Mouse (Mus musculus): ENCODE data around the gene Gpd1. TPM values are rescaled to one million over a fixed set of nuclear protein-coding genes. Genes with fewer than 3 reads are reported as not detected.

The Gpd1 gene
- polyA plus RNA-seq (2015; fragmentation: Nextera tagmentation; extraction: Ambion mirVana), result 1.4 and 1.7 TPM in 2 replicates

GRCm38 (mm10) chr15:99717386-99718334, at the start of gene Gpd1:
Gene Gpd1, plus strand, starts transcription at chr15:99717515.
- H3K4me3 ChIP-seq (ENCODE audit: low read depth, low read length), result no peak within 1 kb of the TSS
- H3K9ac ChIP-seq (ENCODE audit: low read depth, low read length), result no peak within 1 kb of the TSS
- H3K4me2 ChIP-seq (ENCODE audit: low read length), result no peak within 1 kb of the TSS
- 0 out of 2 replicates have a peak within 1 kb of the TSS, but pooled peaks have one; percentile 28 for H3K27ac ChIP-seq (ENCODE audit: low read length)
- no peaks in the 10 kb centered on the region for H3K9me3 ChIP-seq (replicated peaks; ENCODE audit: control insufficient read depth, low read length, poor library complexity, severe bottlenecking)
- 0 out of 2 replicates have a peak, but pooled peaks have one; percentile 3 for ATAC-seq
- no peaks in the 10 kb centered on the region for H3K27me3 ChIP-seq (ENCODE audit: control insufficient read depth, insufficient read depth, low read depth, low read length)
- H3K4me1 ChIP-seq (ENCODE audit: control insufficient read depth, insufficient read depth, low read length), result peaks cover 6% of the 10 kb centered on the region; the same call in 1 of the 2 replicates
- H3K36me3 ChIP-seq (ENCODE audit: control insufficient read depth, insufficient read depth, low read length), result peaks cover 16% of the 10 kb centered on the region
- WGBS, result 63% methylated on average over 25 of the region's 26 CpGs

- H3K4me2 ChIP-seq (ENCODE audit: low read length), result no peak overlapping the region
- H3K4me3 ChIP-seq (ENCODE audit: low read depth, low read length), result no peak overlapping the region
- no peaks in the 10 kb centered on the region for H3K27me3 ChIP-seq (ENCODE audit: control insufficient read depth, insufficient read depth, low read depth, low read length)
- H3K4me1 ChIP-seq (ENCODE audit: control insufficient read depth, insufficient read depth, low read length), result peaks cover 48% of the 10 kb centered on the region
- no peaks in the 10 kb centered on the region for H3K9me3 ChIP-seq (replicated peaks; ENCODE audit: control insufficient read depth, low read length, poor library complexity, severe bottlenecking)
- 95% methylated on average over 2 of the region's 2 CpGs for WGBS
- ATAC-seq, result no peak
- no peak overlapping the region for H3K9ac ChIP-seq (ENCODE audit: low read depth, low read length)
- H3K27ac ChIP-seq (ENCODE audit: low read length), result no peak overlapping the region
- no peaks in the 10 kb centered on the region for H3K36me3 ChIP-seq (ENCODE audit: control insufficient read depth, insufficient read depth, low read length)
Measured at GRCm38 (mm10) chr15:99667544-99667943, 49.8 kb upstream of the Gpd1 start.

GRCm38 (mm10) chr15:99668881-99669280, 48.4 kb upstream of the Gpd1 start:
- Histone ChIP-seq H3K4me1 (ENCODE audit: control insufficient read depth, insufficient read depth, low read length) (peaks cover 54% of the 10 kb centered on the region), H3K4me2 (ENCODE audit: low read length) (peak overlapping the region; percentile 39), H3K36me3 (ENCODE audit: control insufficient read depth, insufficient read depth, low read length) (no peaks in the 10 kb centered on the region), H3K4me3 (ENCODE audit: low read depth, low read length) (no peak overlapping the region), H3K27me3 (ENCODE audit: control insufficient read depth, insufficient read depth, low read depth, low read length) (no peaks in the 10 kb centered on the region), H3K27ac (ENCODE audit: low read length) (0 out of 2 replicates have a peak overlapping the region, but pooled peaks have one; percentile 20), H3K9me3 (replicated peaks; ENCODE audit: control insufficient read depth, low read length, poor library complexity, severe bottlenecking) (no peaks in the 10 kb centered on the region), H3K9ac (ENCODE audit: low read depth, low read length) (no peak overlapping the region)
- ATAC-seq, result no peak
- WGBS, result 2% methylated on average over 12 of the region's 12 CpGs

- H3K27ac ChIP-seq (ENCODE audit: low read length), result peak overlapping the region; percentile 94
- no peak overlapping the region for H3K4me3 ChIP-seq (ENCODE audit: low read depth, low read length)
- H3K36me3 ChIP-seq (ENCODE audit: control insufficient read depth, insufficient read depth, low read length), result no peaks in the 10 kb centered on the region
- peaks cover 53% of the 10 kb centered on the region for H3K4me1 ChIP-seq (ENCODE audit: control insufficient read depth, insufficient read depth, low read length)
- no peak for ATAC-seq
- H3K9ac ChIP-seq (ENCODE audit: low read depth, low read length), result no peak overlapping the region
- H3K9me3 ChIP-seq (replicated peaks; ENCODE audit: control insufficient read depth, low read length, poor library complexity, severe bottlenecking), result no peaks in the 10 kb centered on the region
- peak overlapping the region; percentile 84 for H3K4me2 ChIP-seq (ENCODE audit: low read length)
- H3K27me3 ChIP-seq (ENCODE audit: control insufficient read depth, insufficient read depth, low read depth, low read length), result no peaks in the 10 kb centered on the region
- WGBS, result 6% methylated on average over 1 of the region's 1 CpGs
Measured at GRCm38 (mm10) chr15:99669392-99669791, 47.9 kb upstream of the Gpd1 start.

- H3K9me3 ChIP-seq (replicated peaks; ENCODE audit: control insufficient read depth, low read length, poor library complexity, severe bottlenecking), result no peaks in the 10 kb centered on the region
- ATAC-seq, result peak; percentile 66
- peak within 1 kb of the TSS; percentile 85 for H3K4me3 ChIP-seq (ENCODE audit: low read depth, low read length)
- peak within 1 kb of the TSS; percentile 98 for H3K9ac ChIP-seq (ENCODE audit: low read depth, low read length)
- peak within 1 kb of the TSS; percentile 94 for H3K27ac ChIP-seq (ENCODE audit: low read length)
- peaks cover 58% of the 10 kb centered on the region for H3K4me1 ChIP-seq (ENCODE audit: control insufficient read depth, insufficient read depth, low read length)
- H3K27me3 ChIP-seq (ENCODE audit: control insufficient read depth, insufficient read depth, low read depth, low read length), result no peaks in the 10 kb centered on the region
- under 1% methylated on average over 60 of the region's 74 CpGs for WGBS
- H3K36me3 ChIP-seq (ENCODE audit: control insufficient read depth, insufficient read depth, low read length), result no peaks in the 10 kb centered on the region
- peak within 1 kb of the TSS; percentile 84 for H3K4me2 ChIP-seq (ENCODE audit: low read length)
Measured at GRCm38 (mm10) chr15:99670154-99670821, 47.0 kb upstream of the Gpd1 start, which contains the start of gene Asic1. Gene Asic1, plus strand, starts transcription at chr15:99670368.

GRCm38 (mm10) chr15:99670964-99671670, 46.2 kb upstream of the Gpd1 start:
- Histone ChIP-seq H3K27ac (ENCODE audit: low read length) (peak overlapping the region; percentile 94), H3K4me1 (ENCODE audit: control insufficient read depth, insufficient read depth, low read length) (peaks cover 59% of the 10 kb centered on the region), H3K9me3 (replicated peaks; ENCODE audit: control insufficient read depth, low read length, poor library complexity, severe bottlenecking) (no peaks in the 10 kb centered on the region), H3K9ac (ENCODE audit: low read depth, low read length) (peak overlapping the region; percentile 98), H3K36me3 (ENCODE audit: control insufficient read depth, insufficient read depth, low read length) (no peaks in the 10 kb centered on the region), H3K4me3 (ENCODE audit: low read depth, low read length) (peak overlapping the region; percentile 85), H3K4me2 (ENCODE audit: low read length) (peak overlapping the region; percentile 84), H3K27me3 (ENCODE audit: control insufficient read depth, insufficient read depth, low read depth, low read length) (no peaks in the 10 kb centered on the region)
- WGBS, result 10% methylated on average over 17 of the region's 17 CpGs
- ATAC-seq, result peak; percentile 61

- H3K27me3 ChIP-seq (ENCODE audit: control insufficient read depth, insufficient read depth, low read depth, low read length), result no peaks in the 10 kb centered on the region
- H3K9ac ChIP-seq (ENCODE audit: low read depth, low read length), result peak overlapping the region; percentile 98
- no peaks in the 10 kb centered on the region for H3K36me3 ChIP-seq (ENCODE audit: control insufficient read depth, insufficient read depth, low read length)
- H3K4me3 ChIP-seq (ENCODE audit: low read depth, low read length), result peak overlapping the region; percentile 85
- no peaks in the 10 kb centered on the region for H3K9me3 ChIP-seq (replicated peaks; ENCODE audit: control insufficient read depth, low read length, poor library complexity, severe bottlenecking)
- H3K4me2 ChIP-seq (ENCODE audit: low read length), result peak overlapping the region; percentile 84
- H3K4me1 ChIP-seq (ENCODE audit: control insufficient read depth, insufficient read depth, low read length), result peaks cover 62% of the 10 kb centered on the region
- peak overlapping the region; percentile 94; the same call in 1 of the 2 replicates for H3K27ac ChIP-seq (ENCODE audit: low read length)
- ATAC-seq, result no peak
- 77% methylated on average over 14 of the region's 14 CpGs for WGBS
Measured at GRCm38 (mm10) chr15:99671783-99672182, 45.5 kb upstream of the Gpd1 start.

- Histone ChIP-seq H3K9ac (ENCODE audit: low read depth, low read length) (peak overlapping the region; percentile 4; the same call in 1 of the 2 replicates), H3K27ac (ENCODE audit: low read length) (no peak overlapping the region), H3K4me1 (ENCODE audit: control insufficient read depth, insufficient read depth, low read length) (peaks cover 63% of the 10 kb centered on the region), H3K4me3 (ENCODE audit: low read depth, low read length) (peak overlapping the region; percentile 11; the same call in 1 of the 2 replicates), H3K4me2 (ENCODE audit: low read length) (peak overlapping the region; percentile 52), H3K27me3 (ENCODE audit: control insufficient read depth, insufficient read depth, low read depth, low read length) (no peaks in the 10 kb centered on the region), H3K36me3 (ENCODE audit: control insufficient read depth, insufficient read depth, low read length) (no peaks in the 10 kb centered on the region), H3K9me3 (replicated peaks; ENCODE audit: control insufficient read depth, low read length, poor library complexity, severe bottlenecking) (no peaks in the 10 kb centered on the region)
- ATAC-seq, result no peak
- 75% methylated on average over 3 of the region's 3 CpGs for WGBS
Measured at GRCm38 (mm10) chr15:99674866-99675265, 42.4 kb upstream of the Gpd1 start.
